Mouse (Mus musculus): ENCODE measurements around the gene Fam57b. TPM values are rescaled to one million over a fixed set of nuclear protein-coding genes. Genes with fewer than 3 reads are reported as not detected.

The Fam57b gene
- polyA plus RNA-seq (2015; fragmentation: Nextera tagmentation; extraction: Ambion mirVana), result 3.6 and 8.0 TPM in 2 replicates

DNA sequence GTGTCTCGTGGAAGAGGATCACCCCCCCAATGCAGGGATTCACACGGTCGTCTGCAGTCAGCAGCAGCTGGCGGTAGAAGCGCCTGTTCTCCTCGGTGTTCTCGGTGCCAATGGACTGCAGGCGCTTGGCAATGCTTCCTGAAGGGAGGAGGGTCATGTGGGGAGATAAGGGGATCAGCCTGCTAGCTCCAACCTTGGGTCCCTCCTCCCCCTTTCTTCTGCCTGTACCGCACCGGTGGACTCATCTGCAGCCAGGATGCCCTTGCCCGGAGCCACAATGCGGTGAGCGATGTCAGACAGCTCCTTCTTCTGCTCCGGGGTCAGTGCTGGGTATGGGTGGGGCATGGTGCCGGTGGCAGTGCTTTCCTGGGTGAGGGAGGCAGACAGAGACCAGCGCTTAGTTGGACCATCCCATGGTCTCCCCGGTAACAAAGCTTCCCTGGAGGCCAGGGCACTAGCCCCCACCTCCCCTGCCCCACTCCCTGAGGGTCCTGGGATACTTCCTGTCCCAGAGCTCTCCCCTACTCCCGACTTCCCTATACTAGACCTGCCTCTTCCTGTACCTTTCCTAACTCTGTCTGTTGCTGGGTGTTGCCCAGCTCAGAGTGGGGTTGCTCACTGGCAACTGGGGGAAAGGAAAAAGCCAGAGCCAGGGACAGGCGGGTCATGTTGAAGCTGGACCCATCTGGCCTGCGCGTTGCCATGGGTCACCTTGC lies at the start of gene Fam57b:
TSS of gene Fam57b (plus strand) at position 258 of the 716 bp plus-strand sequence.

DNA sequence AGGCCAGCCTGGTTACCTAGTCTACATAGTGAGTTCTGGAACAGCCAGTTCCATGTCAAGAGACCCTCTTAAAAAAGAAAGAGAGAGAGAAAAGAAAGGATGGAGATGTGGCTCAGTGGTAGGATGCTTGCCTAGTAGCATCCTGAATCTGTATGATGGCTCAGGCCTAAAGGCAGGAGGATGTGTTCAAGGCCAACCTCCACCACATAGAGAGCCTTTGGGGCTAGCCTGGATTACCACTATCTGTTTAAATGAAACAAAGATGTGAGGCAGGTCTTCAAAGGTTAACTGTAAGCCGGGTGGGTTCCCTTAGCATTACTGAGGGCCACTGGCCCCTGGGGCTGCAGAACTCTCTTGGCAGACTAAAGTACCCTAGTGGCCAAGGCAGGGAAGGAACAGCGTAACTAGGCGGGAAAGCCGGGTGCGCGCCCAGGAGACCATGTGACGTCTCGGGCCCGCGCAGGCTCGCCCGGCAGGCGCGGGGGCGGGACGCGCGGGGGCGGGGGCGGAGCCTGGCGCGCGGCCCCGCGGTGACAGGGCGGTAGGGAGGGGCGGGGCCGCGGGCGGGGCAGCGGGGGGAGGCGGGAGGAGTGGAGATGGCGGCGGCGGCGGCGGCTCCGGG lies 38.3 kb upstream of the Fam57b start, which contains the start of gene Mapk3:
TSS of gene Mapk3 (plus strand) at position 552 of the 622 bp plus-strand sequence.

DNA sequence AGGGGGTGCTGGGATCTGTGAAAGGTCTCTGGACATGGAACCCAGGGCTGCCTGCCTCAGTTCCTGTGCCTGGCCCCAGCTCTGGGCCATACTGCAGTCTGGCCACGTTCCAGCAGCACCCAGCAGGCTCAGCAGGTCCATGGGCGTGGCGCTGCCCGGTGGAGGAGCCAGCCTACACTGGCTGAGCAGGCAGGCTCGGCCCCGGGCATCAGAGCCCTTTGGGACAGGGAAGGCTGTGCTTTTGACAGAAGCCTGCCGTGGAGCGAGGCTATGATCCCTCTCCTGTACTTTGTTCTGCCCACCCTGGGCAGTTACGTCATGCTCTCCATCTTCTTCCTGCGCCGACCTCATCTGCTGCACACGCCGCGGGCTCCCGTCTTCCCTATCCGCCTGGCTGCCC lies 31.3 kb upstream of the Fam57b start, which contains the start of gene Gdpd3:
TSS of gene Gdpd3 (plus strand) at position 134 of the 400 bp plus-strand sequence.

DNA sequence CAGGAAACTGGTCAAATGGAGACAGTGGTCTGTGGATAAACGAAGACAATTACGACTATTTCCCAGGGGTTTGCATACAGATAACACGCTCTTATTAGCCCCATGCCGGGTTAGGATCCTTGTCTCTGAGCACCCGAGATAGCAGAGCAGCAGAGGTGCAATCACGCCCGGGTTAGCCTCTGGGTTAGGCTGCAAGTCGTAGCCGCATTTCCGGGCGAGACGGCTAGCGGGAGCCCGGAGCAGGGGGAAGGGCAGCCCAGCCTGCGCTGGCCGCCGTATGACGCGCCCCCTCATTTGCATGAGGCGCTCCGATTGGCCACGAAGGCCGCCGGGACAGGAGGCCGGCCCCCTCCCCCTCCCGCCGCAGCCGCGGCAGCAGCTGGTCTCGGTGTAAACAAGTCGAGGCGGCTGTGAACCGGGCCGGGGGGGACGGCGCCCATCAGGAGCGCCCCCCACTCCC lies 20.8 kb upstream of the Fam57b start, which contains the start of gene Ypel3:
TSS of gene Ypel3 (plus strand) at position 358 of the 460 bp plus-strand sequence.

DNA sequence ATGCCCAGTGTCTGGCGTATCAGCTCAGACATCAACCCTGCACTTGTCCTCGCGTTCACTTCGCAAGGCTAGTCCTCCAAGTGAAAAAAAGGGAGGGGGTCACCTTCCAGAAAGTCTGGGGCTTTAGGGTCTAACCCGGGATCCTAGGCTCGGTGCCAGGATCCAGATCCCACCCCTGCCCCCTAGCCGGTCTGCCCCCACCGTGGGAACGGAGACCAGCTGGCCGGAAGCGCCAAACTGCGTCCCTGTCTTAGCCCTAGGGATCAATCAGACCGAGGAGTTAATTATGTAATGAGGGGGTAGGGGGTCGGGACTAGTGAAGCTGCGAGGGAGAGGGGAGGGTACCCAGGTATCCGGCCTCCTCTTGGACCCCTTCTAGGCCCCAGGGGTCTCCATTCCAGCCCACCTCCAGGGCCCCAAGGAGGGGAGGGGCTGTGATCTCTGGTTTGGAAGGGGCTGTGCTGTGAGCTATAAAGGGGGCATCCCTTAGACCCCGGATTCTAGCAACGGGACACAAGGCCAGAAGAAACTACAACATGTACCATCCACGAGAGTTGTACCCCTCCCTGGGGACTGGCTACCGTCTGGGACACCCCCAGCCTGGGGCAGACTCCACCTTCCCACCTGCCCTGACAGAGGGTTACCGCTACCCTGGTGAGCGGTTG lies 16.4 kb upstream of the Fam57b start, which contains the start of gene Tbx6:
TSS of gene Tbx6 (plus strand) at position 513 of the 665 bp plus-strand sequence.

DNA sequence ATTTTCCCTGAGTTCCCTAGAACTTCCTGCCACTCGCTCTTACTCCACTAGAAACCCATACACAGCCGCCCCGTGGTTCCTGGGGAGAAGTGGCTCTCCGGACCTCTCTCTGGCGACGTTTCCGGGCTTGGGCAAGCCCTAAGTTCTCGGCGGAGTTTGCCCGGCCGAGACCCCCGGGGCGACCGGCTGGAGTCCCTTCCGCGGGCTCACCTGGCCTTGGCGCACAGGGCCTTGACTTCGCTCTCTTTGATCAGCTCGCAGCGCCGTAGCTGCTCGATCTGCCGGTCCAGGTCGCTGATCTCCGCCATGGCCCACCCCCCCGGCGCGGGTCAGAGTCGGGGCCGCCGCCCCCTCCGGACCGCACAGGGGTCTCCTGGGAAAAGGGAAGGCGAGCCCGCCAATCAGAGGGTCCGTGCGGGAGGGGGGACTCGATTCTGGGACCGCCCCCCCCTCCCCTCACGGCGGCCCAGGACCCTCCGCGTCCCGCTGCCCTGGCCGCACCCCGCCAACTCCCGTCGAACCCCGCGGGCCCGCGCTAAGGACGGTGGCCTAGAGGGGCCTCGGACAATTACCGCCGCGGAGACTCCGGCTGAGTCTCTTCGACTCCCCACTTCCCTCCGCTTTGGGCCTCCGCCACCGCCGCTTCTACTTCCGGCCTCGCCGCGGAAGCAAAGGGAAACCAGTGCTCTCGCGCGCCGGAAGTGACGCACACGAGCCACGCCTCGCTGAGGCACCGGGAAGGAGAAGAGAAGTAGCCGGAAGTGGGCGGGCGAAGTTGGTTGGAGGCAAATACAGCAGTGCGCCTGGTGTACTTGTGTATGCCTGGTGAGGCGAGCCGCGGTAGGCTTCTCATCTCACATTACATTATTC lies 5.4 kb upstream of the Fam57b start, which contains the start of gene Ppp4c:
TSS of gene Ppp4c (minus strand) at position 646 of the 870 bp plus-strand sequence.

DNA sequence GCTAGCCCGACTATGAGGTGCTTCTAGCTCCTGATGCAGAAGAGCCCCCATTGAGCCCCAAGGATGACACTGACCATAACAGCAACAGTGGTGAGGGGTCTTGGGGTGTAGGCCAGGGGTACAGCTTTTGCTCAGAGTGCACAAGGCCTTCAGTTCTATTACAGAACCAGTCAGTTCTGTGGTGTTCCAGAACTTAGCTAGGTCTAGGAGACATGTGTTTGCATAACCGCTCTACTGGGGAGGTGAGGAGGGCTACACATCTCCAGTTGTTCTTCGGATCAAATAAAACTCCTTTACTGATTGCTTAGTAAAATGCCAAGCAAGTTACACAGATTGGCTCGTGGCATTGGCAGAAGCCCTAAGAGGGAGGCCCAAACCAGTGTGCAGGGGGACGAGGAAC lies 34.1 kb downstream of the Fam57b start, which contains the start of gene 4930451I11Rik:
TSS of gene 4930451I11Rik (minus strand) at position 101 of the 400 bp plus-strand sequence.

DNA sequence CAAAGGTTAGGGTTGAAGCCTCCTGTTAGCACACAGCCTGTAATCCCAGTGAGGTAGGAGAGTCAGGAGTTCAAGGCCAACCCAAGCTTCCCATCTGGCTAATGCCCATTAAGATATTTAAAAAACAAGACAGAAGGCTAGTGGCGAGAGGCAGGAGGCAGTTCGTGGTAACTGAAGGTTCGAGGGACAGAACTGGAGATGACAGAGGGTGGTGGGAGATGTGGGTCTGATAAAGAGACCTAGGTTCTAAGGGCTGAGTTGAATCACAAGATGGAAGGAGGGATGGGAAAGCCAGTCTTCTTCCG lies 49.6 kb downstream of the Fam57b start, which contains the start of gene Doc2a:
TSS of gene Doc2a (plus strand) at position 301 of the 305 bp plus-strand sequence.

DNA sequence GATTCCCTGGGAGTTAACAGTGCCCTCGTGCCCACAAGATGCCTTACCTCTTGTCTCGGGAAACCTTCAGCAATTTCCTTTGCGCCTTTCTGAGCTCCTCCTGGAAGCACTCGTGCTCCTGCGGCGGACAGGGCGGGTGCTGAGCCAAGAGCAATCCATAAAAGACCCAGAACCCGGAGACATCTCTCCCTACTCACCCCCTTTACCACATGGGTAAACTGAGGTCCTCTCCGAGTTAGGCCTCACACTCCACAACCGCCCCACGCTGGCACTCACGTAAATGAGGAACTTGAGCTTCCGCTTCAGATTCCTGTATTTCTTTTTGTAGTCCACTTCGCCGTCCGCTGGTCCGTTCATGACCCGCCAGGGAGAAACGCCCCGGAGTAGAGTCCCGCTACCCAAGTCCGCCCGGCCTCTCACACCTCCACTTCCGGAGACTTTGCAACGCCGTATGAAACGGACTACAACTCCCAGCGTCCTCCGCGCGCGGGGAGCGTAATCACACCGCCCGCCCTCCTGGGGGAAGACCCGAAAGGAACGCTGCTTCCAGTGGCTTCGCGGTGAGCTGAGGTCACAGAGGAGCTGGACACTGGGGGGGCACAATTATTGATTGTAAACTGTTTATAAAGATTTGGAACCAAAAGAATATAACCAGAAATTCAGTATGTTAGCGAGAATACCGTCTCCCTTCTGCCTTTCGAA lies 64.1 kb downstream of the Fam57b start, which contains the start of gene Hirip3:
TSS of gene Hirip3 (plus strand) at position 544 of the 702 bp plus-strand sequence.

DNA sequence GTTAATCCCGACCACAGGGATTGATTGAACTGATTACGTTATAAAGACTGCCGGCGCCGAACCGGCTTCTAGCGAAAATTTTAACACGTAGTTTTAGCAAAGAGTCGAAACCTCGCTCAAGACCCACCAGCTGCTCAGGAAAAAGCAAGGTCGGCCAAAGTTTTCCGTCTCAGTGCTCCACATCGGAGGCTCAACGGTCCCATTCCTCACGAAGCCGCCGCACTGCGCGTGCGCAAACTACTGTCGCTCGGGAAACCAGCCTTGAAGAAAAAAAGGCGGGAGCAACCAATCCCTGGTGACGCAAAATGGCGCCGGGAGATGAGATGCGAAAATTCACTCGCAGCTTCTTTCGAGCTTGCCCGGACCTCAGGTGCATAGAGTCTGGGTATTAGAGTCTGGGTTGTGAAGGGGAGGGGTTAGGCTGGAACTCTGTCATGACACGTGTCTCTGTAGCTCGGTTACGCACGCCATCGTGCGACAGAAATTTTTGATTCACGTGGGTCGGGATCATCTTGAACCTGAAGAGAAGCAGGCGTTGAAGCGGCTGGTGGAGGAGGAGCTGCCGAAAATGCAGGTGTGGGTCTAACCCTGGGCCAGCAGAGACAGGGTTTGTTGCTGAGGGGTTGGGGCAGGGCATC lies 64.8 kb downstream of the Fam57b start, which contains the start of gene Ino80e:
TSS of gene Ino80e (minus strand) at position 231 of the 638 bp plus-strand sequence.

Other genes starting within 250 kb of the Fam57b start
- 124 and 159 TPM in 2 replicates for gene Eif3c, start 231.3 kb upstream of the Fam57b start, polyA plus RNA-seq (2015; fragmentation: Nextera tagmentation; extraction: Ambion mirVana)
- gene Apobr, start 212.7 kb upstream of the Fam57b start, polyA plus RNA-seq (2015; fragmentation: Nextera tagmentation; extraction: Ambion mirVana), result 0.87 and 1.9 TPM in 2 replicates
- 18.2 and 21.2 TPM in 2 replicates for gene Cln3, start 211.9 kb upstream of the Fam57b start, polyA plus RNA-seq (2015; fragmentation: Nextera tagmentation; extraction: Ambion mirVana)
- gene Il27, start 202.7 kb upstream of the Fam57b start, polyA plus RNA-seq (2015; fragmentation: Nextera tagmentation; extraction: Ambion mirVana), result not detected in 2 replicates
- 25.1 and 37.7 TPM in 2 replicates for gene Nupr1, start 166.8 kb upstream of the Fam57b start, polyA plus RNA-seq (2015; fragmentation: Nextera tagmentation; extraction: Ambion mirVana)
- 21.8 and 29.0 TPM in 2 replicates for gene Sgf29, start 148.4 kb upstream of the Fam57b start, polyA plus RNA-seq (2015; fragmentation: Nextera tagmentation; extraction: Ambion mirVana)
- 41.3 and 56.5 TPM in 2 replicates for gene Sult1a1, start 121.2 kb upstream of the Fam57b start, polyA plus RNA-seq (2015; fragmentation: Nextera tagmentation; extraction: Ambion mirVana)
- 164 and 213 TPM in 2 replicates for gene Bola2, start 102.3 kb upstream of the Fam57b start, polyA plus RNA-seq (2015; fragmentation: Nextera tagmentation; extraction: Ambion mirVana)
- 7.1 and 8.3 TPM in 2 replicates for gene Slx1b, start 101.9 kb upstream of the Fam57b start, polyA plus RNA-seq (2015; fragmentation: Nextera tagmentation; extraction: Ambion mirVana)
- 30.5 and 42.8 TPM in 2 replicates for gene Coro1a, start 89.9 kb upstream of the Fam57b start, polyA plus RNA-seq (2015; fragmentation: Nextera tagmentation; extraction: Ambion mirVana)
- 85.9 and 91.2 TPM in 2 replicates for gene Mapk3, start 38.1 kb upstream of the Fam57b start, polyA plus RNA-seq (2015; fragmentation: Nextera tagmentation; extraction: Ambion mirVana)
- 1.4 and 2.6 TPM in 2 replicates for gene Gdpd3, start 31.3 kb upstream of the Fam57b start, polyA plus RNA-seq (2015; fragmentation: Nextera tagmentation; extraction: Ambion mirVana)
- gene Ypel3, start 20.7 kb upstream of the Fam57b start, polyA plus RNA-seq (2015; fragmentation: Nextera tagmentation; extraction: Ambion mirVana), result 268 and 297 TPM in 2 replicates
- 0.07 and 0.25 TPM in 2 replicates for gene Tbx6, start 16.2 kb upstream of the Fam57b start, polyA plus RNA-seq (2015; fragmentation: Nextera tagmentation; extraction: Ambion mirVana)
- 149 and 172 TPM in 2 replicates for gene Ppp4c, start 5.2 kb upstream of the Fam57b start, polyA plus RNA-seq (2015; fragmentation: Nextera tagmentation; extraction: Ambion mirVana)
- gene 4930451I11Rik, start 34.0 kb downstream of the Fam57b start, polyA plus RNA-seq (2015; fragmentation: Nextera tagmentation; extraction: Ambion mirVana), result not detected in 2 replicates
- 1.7 and 6.6 TPM in 2 replicates for gene Doc2a, start 49.7 kb downstream of the Fam57b start, polyA plus RNA-seq (2015; fragmentation: Nextera tagmentation; extraction: Ambion mirVana)
- gene Hirip3, start 64.3 kb downstream of the Fam57b start, polyA plus RNA-seq (2015; fragmentation: Nextera tagmentation; extraction: Ambion mirVana), result 7.6 and 11.4 TPM in 2 replicates
- gene Ino80e, start 64.7 kb downstream of the Fam57b start, polyA plus RNA-seq (2015; fragmentation: Nextera tagmentation; extraction: Ambion mirVana), result 49.7 and 55.2 TPM in 2 replicates
- 17.9 and 23.1 TPM in 2 replicates for gene Taok2, start 87.0 kb downstream of the Fam57b start, polyA plus RNA-seq (2015; fragmentation: Nextera tagmentation; extraction: Ambion mirVana)
- gene Tmem219, start 125.2 kb downstream of the Fam57b start, polyA plus RNA-seq (2015; fragmentation: Nextera tagmentation; extraction: Ambion mirVana), result 50.5 and 58.1 TPM in 2 replicates
- gene Kctd13, start 131.2 kb downstream of the Fam57b start, polyA plus RNA-seq (2015; fragmentation: Nextera tagmentation; extraction: Ambion mirVana), result 21.4 and 26.4 TPM in 2 replicates
- gene Asphd1, start 151.9 kb downstream of the Fam57b start, polyA plus RNA-seq (2015; fragmentation: Nextera tagmentation; extraction: Ambion mirVana), result 1.0 and 1.3 TPM in 2 replicates
- 35.6 and 92.1 TPM in 2 replicates for gene Sez6l2, start 152.9 kb downstream of the Fam57b start, polyA plus RNA-seq (2015; fragmentation: Nextera tagmentation; extraction: Ambion mirVana)
- gene Cdipt, start 178.2 kb downstream of the Fam57b start, polyA plus RNA-seq (2015; fragmentation: Nextera tagmentation; extraction: Ambion mirVana), result 79.0 and 102 TPM in 2 replicates
- 3.6 and 5.2 TPM in 2 replicates for gene Cdiptos, start 178.4 kb downstream of the Fam57b start, polyA plus RNA-seq (2015; fragmentation: Nextera tagmentation; extraction: Ambion mirVana)
- gene Mvp, start 217.0 kb downstream of the Fam57b start, polyA plus RNA-seq (2015; fragmentation: Nextera tagmentation; extraction: Ambion mirVana), result 30.4 and 57.1 TPM in 2 replicates
- gene Pagr1b, start 218.8 kb downstream of the Fam57b start, polyA plus RNA-seq (2015; fragmentation: Nextera tagmentation; extraction: Ambion mirVana), result 1.8 TPM in 1 of 2 replicates, not detected in the other
- 34.5 and 46.8 TPM in 2 replicates for gene Pagr1a, start 219.7 kb downstream of the Fam57b start, polyA plus RNA-seq (2015; fragmentation: Nextera tagmentation; extraction: Ambion mirVana)
- 10.0 and 38.2 TPM in 2 replicates for gene Gm42742, start 223.4 kb downstream of the Fam57b start, polyA plus RNA-seq (2015; fragmentation: Nextera tagmentation; extraction: Ambion mirVana)
- gene Prrt2, start 223.5 kb downstream of the Fam57b start, polyA plus RNA-seq (2015; fragmentation: Nextera tagmentation; extraction: Ambion mirVana), result 6.6 and 10.5 TPM in 2 replicates
- gene Maz, start 229.4 kb downstream of the Fam57b start, polyA plus RNA-seq (2015; fragmentation: Nextera tagmentation; extraction: Ambion mirVana), result 53.4 and 57.6 TPM in 2 replicates
- gene Kif22, start 244.8 kb downstream of the Fam57b start, polyA plus RNA-seq (2015; fragmentation: Nextera tagmentation; extraction: Ambion mirVana), result 23.5 and 31.1 TPM in 2 replicates